Mouse (Mus musculus): ENCODE data around the gene Mtr.
"Not testable (repeated sequence)": the region's sequence is repeated elsewhere in the genome, so short reads cannot be mapped to it uniquely, and the experiment has no call there.

The Mtr gene

GRCm38 (mm10) chr13:12159288-12160120 lies 98.4 kb downstream of the Mtr start:
- no peak for DNase-seq (ENCODE audit: low spot score)

- no peak for DNase-seq (ENCODE audit: low spot score)
Observed at GRCm38 (mm10) chr13:12153922-12154321, 104.0 kb downstream of the Mtr start.

DNA sequence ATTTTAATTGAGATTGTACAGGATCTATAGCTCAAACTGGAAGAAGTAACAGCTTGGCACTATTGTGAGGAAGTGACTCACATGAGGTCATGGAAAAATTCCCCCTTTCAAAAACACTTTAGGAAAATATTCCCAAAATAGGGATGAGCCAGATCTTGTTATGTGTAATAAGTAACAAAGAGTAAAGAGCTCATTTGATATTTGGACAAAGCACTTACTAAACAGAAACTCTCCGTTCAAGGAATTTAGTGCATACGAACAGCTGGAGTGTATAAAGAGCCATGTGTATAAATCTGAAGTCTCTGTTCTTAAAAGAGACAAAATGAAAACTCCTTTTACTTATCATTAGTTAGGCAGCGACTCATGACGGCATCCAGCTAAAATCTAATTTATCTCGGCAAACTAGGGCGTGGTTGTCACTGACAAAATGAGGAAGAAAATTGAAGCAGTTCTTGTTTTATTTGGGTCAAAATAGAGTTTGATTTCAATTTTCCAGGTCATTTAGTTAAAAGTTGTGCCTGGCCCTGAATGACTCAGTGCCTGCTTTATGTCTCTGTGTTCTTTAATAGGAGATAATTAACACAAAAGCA lies 110.9 kb downstream of the Mtr start:
- no peak for DNase-seq (ENCODE audit: low spot score)

DNA sequence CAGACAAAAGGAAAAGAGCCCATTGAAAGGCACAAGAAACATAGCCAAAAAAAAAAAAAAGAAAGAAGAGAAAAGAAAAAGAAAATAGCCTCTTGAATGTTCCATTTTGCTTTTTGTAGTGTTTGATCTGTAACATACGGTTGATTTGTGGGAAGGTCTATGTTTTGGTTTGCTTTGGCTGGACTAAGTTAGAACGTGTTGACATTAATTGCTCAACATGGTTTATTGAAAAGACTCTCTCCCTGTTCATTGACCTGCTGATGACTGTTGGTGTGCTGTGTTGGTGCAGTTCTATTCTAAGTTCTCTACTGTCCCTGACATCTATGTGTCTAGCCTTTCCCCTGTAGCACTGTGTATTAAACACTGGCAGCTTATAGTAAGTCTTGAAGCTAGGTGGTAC lies 111.5 kb downstream of the Mtr start:
- no peak for DNase-seq (ENCODE audit: low spot score)

DNA sequence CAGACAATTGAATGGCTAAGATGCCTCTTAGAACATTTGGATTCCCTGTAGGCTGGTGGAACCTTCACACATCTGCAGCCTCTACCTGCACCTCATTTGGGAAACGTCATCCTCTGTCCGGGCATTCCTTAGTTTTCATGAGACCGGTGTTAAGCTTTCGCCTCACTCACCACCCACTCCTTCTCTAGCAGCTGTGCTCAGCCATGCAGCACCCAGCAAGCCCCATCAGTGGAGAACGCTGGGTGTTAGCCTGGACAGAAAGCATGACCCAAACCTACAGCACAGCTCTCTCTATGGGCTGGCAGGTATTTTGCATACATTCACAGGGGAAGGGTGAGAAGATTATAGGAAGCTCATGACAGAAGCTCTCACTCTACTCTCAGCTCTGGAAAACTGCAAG lies 114.6 kb downstream of the Mtr start:
- no peak for DNase-seq (ENCODE audit: low spot score)

GRCm38 (mm10) chr13:12136461-12136860 lies 121.5 kb downstream of the Mtr start:
- DNase-seq (ENCODE audit: low spot score) = not testable (repeated sequence)

DNA sequence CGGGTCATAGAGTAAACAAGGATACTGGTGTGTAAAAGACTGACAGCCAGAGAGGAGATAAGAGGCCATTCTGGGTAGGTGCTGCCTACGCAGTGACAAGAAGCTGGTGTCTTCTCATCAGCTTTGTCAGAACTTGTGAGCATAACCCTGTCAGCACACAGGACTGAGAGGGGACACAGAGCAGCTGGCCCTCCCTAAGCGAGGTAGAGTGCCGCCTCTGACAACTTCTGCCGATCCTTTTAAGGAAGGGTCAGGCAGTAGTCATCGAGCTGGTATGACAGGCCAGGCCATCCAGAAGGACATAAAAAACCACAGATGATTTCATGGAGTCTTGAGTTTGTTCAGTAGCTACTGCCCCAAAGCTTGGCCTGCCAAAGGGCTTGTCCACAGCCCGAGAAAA lies 124.4 kb downstream of the Mtr start:
- no peak for DNase-seq (ENCODE audit: low spot score)

Data from urinary bladder, postnatal 10 days (tissue).